24 mouse cellular contexts compared by ENCODE assay signal in genomic region chr5:118984251-118984650, GRCm38 (mm10).
DNase-seq lines count a peak whose midpoint lies in the region; ATAC-seq and TF ChIP-seq lines count a peak whose summit lies in the region.
"Had no signal": no experiment of that assay in that cellular context is flagged by ENCODE, and none has a peak within 500 bp of the region (broad histone marks: within the 10 kb centered on the region; RNA-seq: fewer than 3 reads in every experiment).

No protein-coding gene starts in this region.

- 80% methylated on average over 3 of the region's 3 CpGs for WGBS in kidney, adult 2 months
- 89% methylated on average over 3 of the region's 3 CpGs for WGBS in kidney, embryonic 15.5 days

- no peak for ATAC-seq in kidney, embryonic 15.5 days (replicated peaks; ENCODE audit: low FRiP score)
- ATAC-seq: activated CD4-positive, CD25-positive, alpha-beta regulatory T cell, adult 4 months; forebrain, embryonic 13.5 days; forebrain, embryonic 16.5 days; hindbrain, postnatal 0 days; inflammation-experienced regulatory T-cells, adult 6 months had no signal

- no peak for TF ChIP-seq POLR2A in kidney, adult 2 months (IDR thresholded peaks at IDR 0.05; ENCODE audit: low read depth, low read length)

- H3K27me3 ChIP-seq in kidney, adult 2 months (replicated peaks; ENCODE audit: control insufficient read depth, insufficient read depth, low read length), result no peaks in the 10 kb centered on the region
- H3K27me3 ChIP-seq in kidney, embryonic 15.5 days, result peaks cover 14% of the 10 kb centered on the region

- H3K36me3 ChIP-seq in kidney, adult 2 months (ENCODE audit: control insufficient read depth, insufficient read depth, low read length), result no peaks in the 10 kb centered on the region
- H3K36me3 ChIP-seq in kidney, embryonic 15.5 days, result no peaks in the 10 kb centered on the region
- H3K36me3 ChIP-seq: forebrain, embryonic 10.5 days; heart, embryonic 10.5 days; heart, embryonic 13.5 days had no signal

- H3K4me1 ChIP-seq in kidney, adult 2 months (ENCODE audit: control insufficient read depth, insufficient read depth, low read length), result 0 out of 2 replicates have a peak, but pooled peaks cover 2% of the 10 kb centered on the region
- peaks cover 15% of the 10 kb centered on the region for H3K4me1 ChIP-seq in kidney, embryonic 15.5 days

- no peak overlapping the region for H3K27ac ChIP-seq in kidney, adult 2 months (ENCODE audit: insufficient read depth, low read depth, low read length)
- H3K27ac ChIP-seq in kidney, embryonic 15.5 days, result no peak overlapping the region
- H3K27ac ChIP-seq: forebrain, embryonic 10.5 days; forebrain, embryonic 13.5 days; heart, adult 2 months; heart, embryonic 10.5 days; heart, embryonic 13.5 days; hindbrain, embryonic 14.5 days; hindbrain, postnatal 0 days had no signal

- H3K9me3 ChIP-seq in kidney, embryonic 15.5 days (replicated peaks), result no peaks in the 10 kb centered on the region
- H3K9me3 ChIP-seq: forebrain, embryonic 10.5 days; forebrain, embryonic 13.5 days; heart, embryonic 10.5 days; heart, embryonic 13.5 days had no signal

- peak; percentile 40 for DNase-seq in adrenal gland, postnatal 10 days
- DNase-seq in adrenal gland, postnatal 14 days, result no peak
- peak; percentile 61 to 64 for DNase-seq in cerebellum, postnatal 10 days
- no peak for DNase-seq in cerebellum, adult 9-11 months
- DNase-seq in kidney, adult 2 months, result peak; percentile 8
- peak; percentile 36 for DNase-seq in lung, postnatal 10 days
- DNase-seq in lung, postnatal 14 days, result no peak
- DNase-seq: cerebellum, adult 11-12 months; cerebellum, adult 9-10 months; gastrocnemius, postnatal 10 days; gastrocnemius, postnatal 36 days; heart, adult 2 months; heart, postnatal 14 days; heart, postnatal 4 days had no signal

- H3K9ac ChIP-seq in kidney, embryonic 15.5 days, result no peak overlapping the region
- H3K9ac ChIP-seq: forebrain, embryonic 13.5 days; heart, embryonic 13.5 days; hindbrain, embryonic 14.5 days had no signal

- no peak overlapping the region for H3K4me3 ChIP-seq in kidney, adult 2 months (ENCODE audit: insufficient read depth, low read depth, low read length)
- no peak overlapping the region for H3K4me3 ChIP-seq in kidney, embryonic 15.5 days (replicated peaks)
- H3K4me3 ChIP-seq: forebrain, embryonic 10.5 days; forebrain, embryonic 13.5 days; heart, adult 2 months; heart, embryonic 10.5 days; heart, embryonic 13.5 days had no signal

- TF ChIP-seq CTCF in kidney, adult 2 months (conservative IDR thresholded peaks at IDR 0.05; ENCODE audit: insufficient read depth, insufficient read length, low read depth, low read length), result no peak

- H3K4me2 ChIP-seq in kidney, embryonic 15.5 days, result no peak overlapping the region
- H3K4me2 ChIP-seq: forebrain, embryonic 13.5 days; heart, embryonic 13.5 days; hindbrain, embryonic 14.5 days had no signal

Comparison
In these comparisons a context has a peak if more than half of its experiments do, and no peak if none do; other contexts are left out.
1. DNase-seq: peak in adrenal gland, postnatal 10 days (single experiment), cerebellum, postnatal 10 days (2 of 2), kidney, adult 2 months (single experiment) and lung, postnatal 10 days (single experiment); none in adrenal gland, postnatal 14 days (single experiment), cerebellum, adult 9-11 months (single experiment) and lung, postnatal 14 days (single experiment).